Mouse (Mus musculus): ENCODE data around the gene Cyb5d2.
A peak's percentile ranks its signal among the peaks of the same experiment; 100 is the strongest.

Gene Cyb5d2

DNA sequence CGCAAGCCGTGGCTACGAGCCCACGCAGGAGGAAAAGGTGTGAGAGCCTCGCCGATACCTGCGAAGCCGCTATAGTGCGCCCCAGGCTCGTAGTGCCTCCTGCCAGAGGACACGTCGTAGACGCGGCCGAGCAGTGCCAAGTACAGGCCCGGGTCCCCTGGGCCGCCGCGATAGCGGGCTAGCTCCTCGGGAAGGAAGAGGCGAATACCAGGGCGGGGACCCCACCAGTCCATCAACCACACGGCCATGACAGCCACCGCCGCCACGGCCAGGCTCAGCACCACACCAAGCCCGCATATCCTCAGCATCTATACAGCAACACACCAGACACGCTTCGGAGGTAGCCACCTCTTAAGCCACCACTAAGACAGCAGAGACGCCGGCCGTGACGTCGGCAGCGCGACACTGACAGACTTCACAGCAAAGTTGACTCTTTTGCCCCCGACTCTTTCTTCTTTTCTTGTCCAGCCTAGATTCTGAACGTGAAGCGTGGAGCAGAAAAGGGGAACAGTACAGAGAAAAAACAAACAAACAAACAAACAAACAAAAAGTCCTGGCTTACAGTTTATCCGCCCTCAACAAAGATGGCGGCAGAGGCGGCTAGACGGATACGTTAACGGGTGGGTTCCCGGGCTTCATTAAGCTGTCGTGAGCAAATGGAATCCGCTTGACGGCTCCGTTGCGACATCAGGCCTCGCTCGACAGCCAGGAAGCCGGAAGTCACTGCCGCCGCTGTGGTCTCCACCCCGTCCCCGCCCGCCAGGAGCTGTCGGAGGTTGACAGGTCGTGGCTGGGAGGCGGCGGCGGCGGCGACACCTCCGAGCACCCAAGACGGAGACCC lies at the start of gene Cyb5d2, which contains the start of gene Zzef1:
Cyb5d2 (minus strand) TSS at position 688 of the 841 bp plus-strand sequence.
Zzef1 (plus strand) TSS at position 772 of the 841 bp plus-strand sequence.
- DNase-seq (ENCODE audit: low spot score in 2 of 2), result peak; percentile 92 to 94

DNA sequence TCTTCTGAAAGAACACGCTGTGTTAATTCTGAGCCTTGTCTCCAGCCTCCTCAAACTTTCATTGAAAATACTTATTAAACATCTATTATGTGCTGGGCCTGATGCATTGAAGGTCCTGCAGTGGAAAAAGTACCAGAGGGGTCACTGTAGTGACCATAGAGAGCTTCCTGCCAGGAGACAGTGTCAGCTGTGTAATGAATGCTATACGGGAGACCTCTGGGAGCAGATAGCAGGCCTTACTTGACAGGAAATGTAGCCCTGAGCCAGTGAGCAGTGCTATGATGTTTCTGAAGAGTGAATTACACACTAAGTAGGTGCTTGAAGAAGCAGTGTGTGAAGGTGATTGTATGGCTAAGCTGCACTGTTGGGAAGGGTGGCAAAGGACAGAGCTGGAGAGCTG lies 49.6 kb upstream of the Cyb5d2 start:
- DNase-seq (ENCODE audit: low spot score in 2 of 2), result no peak

- no peak for DNase-seq (ENCODE audit: low spot score in 2 of 2)
Measured at GRCm38 (mm10) chr11:72843576-72843975, 47.6 kb upstream of the Cyb5d2 start.

DNA sequence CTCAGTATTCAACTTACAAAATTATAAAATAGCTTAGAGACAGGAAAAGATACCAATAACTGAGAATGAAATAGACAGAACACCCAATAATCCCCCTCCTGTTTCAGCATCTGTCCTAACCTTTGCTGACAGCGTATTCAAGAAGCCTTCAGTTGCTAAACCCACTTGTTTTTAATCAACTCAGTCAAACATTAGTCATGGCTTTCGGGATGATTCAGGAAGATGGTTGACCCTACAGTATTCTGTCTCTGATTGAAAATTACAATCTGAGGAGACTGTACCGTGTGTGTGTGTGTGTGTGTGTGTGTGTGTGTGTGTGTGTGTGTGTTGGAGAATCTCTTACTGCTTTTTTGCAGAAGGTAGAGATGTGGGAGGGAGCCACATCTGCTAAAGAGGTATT lies 46.8 kb upstream of the Cyb5d2 start:
- DNase-seq (ENCODE audit: low spot score in 2 of 2), result no peak

DNA sequence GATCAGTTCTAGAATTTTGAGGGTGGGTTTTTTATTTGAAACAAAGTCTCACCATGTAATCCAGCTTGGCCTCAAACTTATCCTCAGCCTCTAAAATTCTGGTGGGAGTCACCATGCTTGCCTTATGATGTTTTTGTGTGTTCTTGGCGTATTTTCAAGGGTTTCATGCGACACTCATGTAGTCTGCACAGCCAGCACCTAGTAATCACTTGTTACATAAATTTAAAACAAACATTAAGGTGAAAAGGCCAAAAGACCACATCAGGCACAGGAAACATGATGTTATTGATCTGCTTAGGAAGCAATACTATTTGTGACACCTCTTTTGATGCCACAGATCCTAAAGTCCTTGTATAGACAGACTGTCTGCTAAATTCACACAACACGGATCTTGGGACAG lies 33.9 kb upstream of the Cyb5d2 start:
- no peak for DNase-seq (ENCODE audit: low spot score in 2 of 2)

- DNase-seq (ENCODE audit: low spot score in 2 of 2), result no peak
Measured at GRCm38 (mm10) chr11:72821041-72821440, 25.1 kb upstream of the Cyb5d2 start.

- DNase-seq (ENCODE audit: low spot score in 2 of 2), result no peak
Measured at GRCm38 (mm10) chr11:72818067-72818466, 22.1 kb upstream of the Cyb5d2 start.

GRCm38 (mm10) chr11:72816859-72817258 lies 20.9 kb upstream of the Cyb5d2 start:
- DNase-seq (ENCODE audit: low spot score in 2 of 2), result no peak

- DNase-seq (ENCODE audit: low spot score in 2 of 2), result no peak
Measured at GRCm38 (mm10) chr11:72814188-72814587, 18.2 kb upstream of the Cyb5d2 start.

DNA sequence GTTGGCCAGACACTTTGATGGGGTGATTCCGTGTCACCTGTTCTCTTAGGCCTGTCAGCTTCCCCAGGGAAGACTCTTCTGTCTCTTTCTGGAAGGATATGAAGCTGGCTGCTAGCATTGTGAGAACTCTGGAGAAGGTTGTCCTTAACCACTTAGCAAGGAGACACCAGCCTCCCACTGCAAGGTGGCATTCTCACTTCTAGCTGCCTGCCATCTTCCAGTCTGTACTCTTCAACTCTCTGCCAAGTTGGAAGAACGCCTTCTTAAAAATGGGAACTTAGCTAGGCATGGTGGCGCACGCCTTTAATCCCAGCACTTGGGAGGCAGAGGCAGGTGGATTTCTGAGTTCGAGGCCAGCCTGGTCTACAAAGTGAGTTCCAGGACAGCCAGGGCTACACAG lies 17.7 kb upstream of the Cyb5d2 start:
- no peak for DNase-seq (ENCODE audit: low spot score in 2 of 2)

DNA sequence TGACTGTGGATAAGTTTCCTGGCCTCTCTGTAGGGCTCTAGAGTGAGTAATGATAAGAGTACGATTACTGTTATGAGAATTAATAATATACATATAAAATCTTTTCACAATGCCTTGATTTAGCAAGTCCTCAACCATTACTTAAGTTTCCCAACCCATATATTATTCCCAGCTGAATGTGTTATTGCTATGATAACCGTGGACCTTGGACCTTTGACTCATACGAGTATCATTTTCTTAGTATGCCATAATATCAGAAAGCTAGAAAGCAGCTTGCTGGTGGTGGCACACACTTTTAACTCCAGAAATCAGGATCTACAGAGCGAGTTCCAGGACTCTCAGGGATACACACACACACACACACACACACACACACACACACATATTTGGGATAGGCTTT lies 12.1 kb upstream of the Cyb5d2 start:
- DNase-seq (ENCODE audit: low spot score in 2 of 2), result no peak

GRCm38 (mm10) chr11:72806556-72806955 lies 10.6 kb upstream of the Cyb5d2 start:
- DNase-seq (ENCODE audit: low spot score in 2 of 2), result no peak

DNA sequence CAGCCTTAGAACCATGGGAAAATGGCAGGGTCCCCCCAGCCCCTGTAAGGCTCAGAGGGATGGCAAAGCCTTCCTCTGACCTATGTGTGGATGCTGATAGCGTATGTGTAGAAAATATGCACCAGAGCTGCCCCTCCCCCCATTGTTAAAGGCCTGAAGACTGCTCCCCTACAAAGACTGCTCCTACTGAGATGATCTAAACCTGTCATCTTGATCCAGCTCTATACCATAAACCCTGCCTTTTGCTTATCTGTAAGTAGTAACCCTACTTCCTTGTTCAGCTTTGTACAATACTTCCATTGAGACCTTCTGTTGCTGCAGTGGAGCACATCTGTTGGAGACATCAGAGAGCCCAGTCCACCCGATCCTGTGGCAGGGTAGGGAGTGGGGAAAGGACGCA lies 9.3 kb upstream of the Cyb5d2 start:
- no peak for DNase-seq (ENCODE audit: low spot score in 2 of 2)

- DNase-seq (ENCODE audit: low spot score in 2 of 2), result no peak
Measured at GRCm38 (mm10) chr11:72804586-72804985, 8.6 kb upstream of the Cyb5d2 start.

DNA sequence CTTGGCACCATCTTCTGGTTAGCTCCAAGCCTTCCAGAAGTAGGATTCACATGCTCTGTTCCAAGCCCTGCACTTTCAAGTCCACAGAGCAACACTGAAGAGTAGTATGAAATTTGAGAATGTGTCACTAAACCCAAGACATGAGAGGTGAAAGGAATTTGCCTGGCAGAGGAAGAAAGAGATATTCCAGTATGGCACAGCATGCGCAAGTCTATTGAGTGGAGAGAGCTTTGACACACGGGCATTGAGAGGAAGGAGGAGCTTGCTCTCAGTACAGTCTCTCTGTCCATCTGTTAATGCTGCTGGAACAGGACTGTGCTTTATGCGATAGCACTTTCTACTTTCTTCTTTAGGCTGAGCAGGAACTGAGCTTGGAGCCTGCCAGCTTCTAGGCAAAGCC lies 7.1 kb upstream of the Cyb5d2 start:
- no peak for DNase-seq (ENCODE audit: low spot score in 2 of 2)

- no peak for DNase-seq (ENCODE audit: low spot score in 2 of 2)
Measured at GRCm38 (mm10) chr11:72801182-72801581, 5.2 kb upstream of the Cyb5d2 start.

DNA sequence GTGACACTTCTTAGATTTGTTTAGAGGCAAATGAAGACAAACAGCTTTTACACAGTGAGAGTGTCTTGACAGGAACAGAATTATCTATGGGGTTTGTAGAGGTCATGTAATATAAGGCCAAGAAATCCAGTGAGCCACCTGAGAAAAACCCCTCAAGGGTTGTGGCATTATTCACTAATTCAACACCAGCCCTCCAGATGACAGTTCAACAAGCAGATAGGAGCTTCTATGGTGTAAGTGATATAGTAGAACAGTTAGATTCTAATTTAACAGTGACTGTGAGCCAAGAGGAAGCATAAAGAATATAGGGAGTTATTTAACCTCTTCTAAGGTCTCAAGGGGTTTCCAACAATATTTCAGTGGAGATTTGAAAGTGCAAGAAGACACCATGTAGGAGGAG lies 2.2 kb upstream of the Cyb5d2 start:
- DNase-seq (ENCODE audit: low spot score in 2 of 2), result no peak

DNA sequence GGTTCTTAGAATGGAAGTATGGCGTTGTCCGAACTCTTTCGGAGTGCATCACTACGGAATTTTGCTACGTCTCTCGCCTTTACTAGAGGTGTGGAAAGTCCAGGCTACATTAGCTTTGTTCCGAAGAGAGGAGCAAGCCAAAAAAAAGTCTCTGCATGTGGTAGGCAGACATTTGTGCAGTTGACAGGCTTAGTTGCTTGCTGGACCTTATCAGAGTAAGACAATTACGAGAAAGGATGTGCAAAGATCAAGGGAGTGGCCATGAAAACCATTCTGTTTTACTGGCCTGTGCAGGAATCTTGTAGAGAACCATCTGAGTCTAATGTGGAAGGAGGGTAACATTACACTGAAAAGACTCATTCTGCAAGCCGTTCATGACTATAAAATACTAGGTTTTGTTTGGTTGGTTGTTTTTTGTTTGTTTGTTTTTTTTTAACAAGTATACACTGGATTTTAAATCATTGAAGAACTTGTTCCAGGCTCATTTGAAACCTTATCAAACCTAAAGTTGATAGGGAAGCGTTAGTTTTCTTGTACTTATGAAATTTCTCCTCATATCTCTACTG lies 914 bp upstream of the Cyb5d2 start:
- DNase-seq (ENCODE audit: low spot score in 2 of 2), result no peak

- no peak for DNase-seq (ENCODE audit: low spot score in 2 of 2)
Measured at GRCm38 (mm10) chr11:72796296-72796687, 350 bp upstream of the Cyb5d2 start.

- DNase-seq (ENCODE audit: low spot score in 2 of 2), result no peak
Measured at GRCm38 (mm10) chr11:72795149-72795454, 840 bp downstream of the Cyb5d2 start.

- DNase-seq (ENCODE audit: low spot score in 2 of 2), result no peak
Measured at GRCm38 (mm10) chr11:72792033-72792432, 3.9 kb downstream of the Cyb5d2 start.

GRCm38 (mm10) chr11:72782503-72782902 lies 13.4 kb downstream of the Cyb5d2 start:
- no peak for DNase-seq (ENCODE audit: low spot score in 2 of 2)

DNA sequence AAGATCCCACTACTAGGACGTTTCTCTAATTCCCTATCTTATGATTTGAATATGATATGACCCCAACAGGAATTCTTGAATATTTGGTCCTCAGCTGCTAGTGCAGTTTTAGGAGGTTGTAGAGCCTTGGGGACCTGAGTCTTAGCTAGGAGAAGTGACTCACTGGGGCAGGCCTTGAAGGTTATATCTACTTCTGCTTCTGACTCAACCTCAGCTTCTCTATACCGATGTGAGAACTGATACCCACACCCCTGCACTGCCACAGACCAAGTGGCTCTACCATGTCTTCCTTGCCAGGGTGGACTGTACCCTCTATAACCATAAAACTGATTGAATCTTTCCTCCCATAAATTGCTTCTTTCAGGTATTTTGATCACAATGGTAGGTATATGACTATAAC lies 13.8 kb downstream of the Cyb5d2 start:
- no peak for DNase-seq (ENCODE audit: low spot score in 2 of 2)

DNA sequence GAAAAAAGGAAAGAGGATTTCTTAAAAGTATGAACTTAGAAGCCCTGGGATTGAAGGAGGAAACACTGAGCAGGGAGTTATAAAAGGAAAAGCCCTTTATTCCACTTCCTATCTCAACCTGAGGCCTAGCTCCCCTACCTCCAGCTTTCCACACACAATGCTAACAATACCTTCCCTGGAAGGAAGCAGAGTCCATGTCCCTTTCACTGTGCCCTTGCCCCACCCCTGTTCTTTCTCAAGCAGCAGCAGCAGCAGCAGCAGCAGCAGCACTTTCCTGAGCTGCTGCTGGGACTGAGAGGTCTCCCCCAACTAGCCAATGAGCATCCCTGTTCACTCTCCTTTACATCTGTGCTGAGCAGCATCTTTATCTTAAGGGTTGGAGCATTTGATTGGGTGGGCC lies 17.0 kb downstream of the Cyb5d2 start:
- DNase-seq (ENCODE audit: low spot score in 2 of 2), result no peak
